Mouse (Mus musculus) right cerebral cortex, adult 2 months (tissue): ENCODE measurements around the gene Lrrc8a.
A peak's percentile ranks its signal among the peaks of the same experiment; 100 is the strongest.

Experiments
- DNase-seq, 2 experiments: peaks; one replicate each; pipeline ENCODE4 v3.0.0; 2021 to 2022; ENCODE audit warnings: low spot score in 2 of 2

The Lrrc8a gene

DNA sequence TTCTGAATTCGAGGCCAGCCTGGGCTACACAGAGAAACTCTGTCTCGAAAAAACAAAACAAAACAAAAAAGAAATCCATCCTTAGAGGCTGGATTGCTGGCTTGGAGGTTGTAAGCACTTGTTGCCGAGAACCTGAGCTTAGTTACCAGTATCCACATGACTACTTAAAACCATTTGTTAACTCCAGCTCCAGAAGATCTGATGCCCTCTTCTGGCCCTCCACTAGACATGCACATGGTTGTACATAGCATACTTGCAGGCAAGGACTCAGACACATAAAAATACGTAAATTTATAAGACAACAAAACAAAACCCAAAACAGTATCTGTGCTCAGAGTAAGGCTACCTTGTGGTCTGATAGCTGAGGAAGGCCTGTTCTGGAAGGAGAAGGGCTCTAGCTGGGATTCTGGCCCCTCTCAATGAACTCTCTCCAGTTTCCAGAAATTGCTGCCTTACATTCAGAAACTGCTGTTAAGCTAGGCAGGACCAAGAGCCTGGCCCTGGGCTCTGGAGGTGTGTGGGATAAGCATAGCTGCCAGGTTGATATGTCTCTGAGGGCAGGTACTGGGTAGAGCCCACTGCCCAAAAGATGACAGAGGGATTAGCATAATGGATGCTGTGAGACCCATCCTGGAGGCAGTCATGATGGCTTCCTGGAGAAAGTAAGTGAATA, 23.7 kb downstream of the Lrrc8a start:
- DNase-seq = no peak

- DNase-seq = no peak
Measured at GRCm38 (mm10) chr2:30261921-30262839, 24.7 kb downstream of the Lrrc8a start.

- peak in 1 of 2 experiments; percentile 35 for DNase-seq
Measured at GRCm38 (mm10) chr2:30262840-30263441, 25.4 kb downstream of the Lrrc8a start.

DNA sequence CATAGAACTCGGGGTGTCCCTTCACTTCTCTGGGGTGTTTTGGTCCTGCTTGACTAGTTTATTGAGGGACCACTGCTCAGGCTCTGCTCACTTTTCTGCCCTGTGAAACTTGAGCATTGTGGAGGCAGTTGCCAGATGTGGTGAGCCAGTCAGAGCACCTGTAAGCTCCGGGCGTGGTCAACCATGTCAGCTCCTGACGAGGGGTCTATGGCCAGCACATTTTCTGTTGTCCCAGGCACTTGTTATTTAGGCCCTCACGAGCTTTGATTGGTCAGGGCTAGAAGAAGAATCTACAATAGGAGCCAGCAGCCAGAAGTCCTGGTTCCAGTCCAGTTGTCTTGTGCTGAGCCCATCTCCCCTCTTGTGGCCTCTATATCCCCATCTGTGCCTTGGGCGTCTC, 26.3 kb downstream of the Lrrc8a start:
- no peak for DNase-seq

DNA sequence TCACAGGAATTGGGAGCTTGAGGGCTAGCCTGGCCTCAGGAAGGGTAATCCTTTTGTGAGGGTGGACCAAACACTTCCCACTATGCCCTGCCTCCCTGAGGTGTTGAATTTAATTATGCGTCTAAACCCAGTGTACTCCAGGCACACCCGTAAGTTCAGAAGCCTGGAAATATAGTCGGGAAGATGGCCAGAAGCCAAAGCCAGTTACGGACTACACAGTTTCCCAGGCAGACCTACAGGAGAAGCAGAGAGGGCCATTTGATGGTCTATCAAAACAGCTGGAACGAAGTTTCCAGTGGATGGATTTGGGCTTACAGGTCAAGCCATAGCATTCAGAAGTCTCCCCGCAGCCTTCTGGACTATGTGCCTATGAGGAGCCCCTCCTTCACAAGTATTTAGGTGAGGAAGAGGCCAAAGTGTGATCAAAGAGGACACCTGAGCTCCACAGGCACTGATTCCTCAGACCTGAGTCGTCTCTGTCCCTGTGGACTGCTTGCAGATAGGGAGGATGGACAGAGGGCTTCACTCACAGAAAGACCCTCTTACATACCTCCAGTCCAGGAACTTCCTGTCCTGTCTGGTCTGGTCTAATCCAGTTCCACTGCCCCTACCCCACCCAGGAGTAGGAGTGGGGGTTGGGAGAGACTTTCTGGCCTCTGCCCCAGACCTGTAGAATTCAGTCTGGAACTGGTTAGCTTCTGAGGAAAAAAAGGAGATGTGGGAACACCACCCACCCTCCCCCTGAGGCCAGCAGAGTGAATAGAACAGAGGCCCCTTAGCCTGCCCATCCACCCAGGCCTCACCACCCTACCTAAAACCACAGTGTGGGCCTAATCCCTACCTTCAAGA, 27.4 kb downstream of the Lrrc8a start:
- no peak for DNase-seq

- peak; percentile 40 to 57 for DNase-seq
Measured at GRCm38 (mm10) chr2:30265767-30266253, 28.3 kb downstream of the Lrrc8a start, which contains the start of gene Phyhd1. Gene Phyhd1 (plus strand): TSS chr2:30266203.

DNA sequence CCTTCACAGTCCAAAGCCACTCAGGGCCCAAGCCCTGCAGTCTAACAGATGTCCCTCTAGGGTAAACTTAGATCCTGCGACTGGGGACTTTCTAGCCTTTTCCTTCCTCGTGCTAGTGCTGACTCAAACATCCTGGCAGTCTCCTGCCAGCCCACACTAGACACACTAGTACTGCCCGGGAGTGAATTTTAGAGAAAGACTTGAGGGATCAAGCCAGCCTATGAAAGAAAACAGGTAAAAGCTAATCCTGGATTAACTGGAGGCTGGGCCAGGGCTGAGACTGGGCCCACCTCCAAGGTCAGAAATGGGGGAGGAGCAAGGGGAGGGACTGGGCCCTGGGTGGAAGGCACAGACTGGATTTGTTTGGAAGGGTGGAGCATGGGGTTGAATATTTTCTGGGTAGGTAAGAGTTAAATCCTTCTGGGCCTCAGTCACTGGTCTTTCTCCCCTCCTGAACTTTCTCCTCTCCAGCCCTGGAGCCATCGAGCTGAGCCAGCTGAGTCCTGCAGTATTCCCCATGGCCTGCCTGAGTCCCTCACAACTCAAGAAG, 29.0 kb downstream of the Lrrc8a start:
- peak in 1 of 2 experiments; percentile 46 for DNase-seq

DNA sequence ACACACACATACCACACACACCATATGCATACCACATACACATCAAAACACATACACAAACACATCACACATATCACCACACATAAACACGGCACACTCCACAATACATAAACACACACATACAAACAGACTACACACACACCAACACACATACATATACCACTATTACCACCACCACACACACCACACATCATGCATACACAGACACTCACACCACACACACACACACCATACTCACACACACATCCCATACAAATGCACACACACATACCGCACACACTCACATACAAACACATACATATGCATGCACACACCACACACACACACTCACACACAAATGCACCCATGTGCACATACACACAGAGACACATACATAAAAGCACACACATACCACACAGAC, 30.0 kb downstream of the Lrrc8a start:
- DNase-seq = no peak

GRCm38 (mm10) chr2:30268371-30268770, 30.9 kb downstream of the Lrrc8a start:
- no peak for DNase-seq

DNA sequence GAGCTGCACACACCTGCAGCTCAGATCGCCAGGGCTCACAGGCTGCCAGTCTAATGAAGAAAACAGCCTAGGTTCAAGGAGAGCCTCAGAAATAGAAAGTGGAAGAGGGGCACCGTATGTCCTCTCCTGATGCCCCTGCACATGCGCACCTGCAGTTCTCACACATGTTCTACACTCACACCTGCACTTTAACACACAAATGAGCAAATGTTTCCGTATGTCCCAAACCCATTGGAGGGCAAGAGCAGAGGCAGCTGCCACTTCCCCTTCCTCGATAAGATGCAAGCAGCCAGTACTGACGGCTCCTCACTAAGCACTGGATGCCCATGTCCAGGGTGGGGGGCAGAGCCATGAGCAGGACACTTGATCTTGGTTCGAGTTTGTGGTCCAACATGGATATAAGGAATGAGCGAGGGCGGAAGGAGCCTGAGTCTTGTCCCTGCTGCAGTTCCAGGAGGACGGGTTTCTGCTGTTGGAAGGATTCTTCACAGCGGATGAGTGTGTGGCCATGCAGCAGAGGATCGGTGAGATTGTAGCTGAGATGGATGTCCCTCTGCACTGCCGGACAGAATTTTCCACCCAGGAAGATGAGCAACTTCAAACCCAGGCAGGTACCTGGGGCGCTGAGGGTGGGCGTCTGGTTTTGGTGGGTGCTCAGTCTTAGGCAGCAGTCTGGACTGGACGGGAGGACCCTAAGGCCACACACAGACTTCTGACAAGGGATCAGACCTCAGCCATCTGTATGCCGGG, 31.9 kb downstream of the Lrrc8a start:
- no peak for DNase-seq

DNA sequence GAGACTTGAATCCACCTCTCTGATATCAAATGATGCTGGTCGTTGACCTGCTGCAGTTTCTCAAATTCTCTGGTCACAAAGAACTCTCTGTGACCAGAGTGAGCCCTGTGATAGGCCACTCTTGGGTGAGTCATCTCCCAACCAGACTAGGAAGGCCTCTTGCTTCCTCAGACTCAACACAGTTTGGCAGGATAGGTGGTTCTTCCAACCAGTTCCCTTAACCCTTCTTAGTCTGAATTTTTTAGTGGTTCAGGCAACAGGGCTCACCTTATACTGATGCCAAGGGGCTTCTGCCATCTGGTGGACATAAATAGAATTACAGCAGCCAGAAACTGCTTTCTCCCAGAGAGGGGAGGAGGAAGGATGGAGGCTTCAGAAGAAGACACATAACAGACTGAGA, 32.6 kb downstream of the Lrrc8a start:
- peak; percentile 64 to 78 for DNase-seq

DNA sequence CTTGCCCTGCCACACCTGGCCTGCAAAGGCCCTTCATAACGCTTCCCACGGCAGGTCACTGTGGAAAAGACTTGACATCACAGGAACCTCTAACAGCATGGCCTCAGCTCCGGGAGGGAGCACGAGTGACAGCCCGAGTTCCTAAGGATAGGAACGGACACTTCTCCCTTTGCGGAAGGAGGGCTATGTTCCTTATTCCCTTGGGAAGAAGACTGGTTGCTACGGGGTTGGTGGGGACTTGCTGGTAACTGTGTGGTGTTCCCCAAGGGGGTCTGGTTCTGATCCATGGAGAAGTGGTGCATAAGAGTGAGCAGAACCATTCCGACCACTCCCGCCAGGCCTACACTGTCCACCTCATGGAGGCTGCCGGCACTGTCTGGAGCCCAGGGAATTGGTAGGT, 43.2 kb downstream of the Lrrc8a start, which contains the start of gene Gm28038:
TSS of gene Gm28038 (plus strand) at position 301 of the 400 bp plus-strand sequence.
- no peak for DNase-seq

DNA sequence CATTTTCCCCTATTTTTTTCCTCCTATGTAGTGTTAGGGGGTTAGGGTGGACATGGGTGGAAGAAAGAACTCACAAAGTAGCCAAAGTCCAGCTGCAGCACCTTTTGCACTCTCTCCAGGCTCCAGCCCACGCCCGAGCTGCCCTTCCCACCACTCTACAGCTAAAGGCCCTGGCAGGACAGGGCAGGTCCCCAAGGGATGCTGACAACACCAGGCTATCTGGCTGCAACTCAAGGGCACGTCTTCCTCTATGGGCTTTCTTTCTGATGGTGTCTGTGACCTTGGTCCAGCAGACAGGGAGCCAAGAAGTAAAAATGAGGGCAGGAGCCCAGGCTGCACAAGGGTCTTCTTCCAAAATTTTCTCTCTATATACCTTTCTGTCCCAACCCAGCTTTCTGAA, 44.1 kb downstream of the Lrrc8a start:
- no peak for DNase-seq

DNA sequence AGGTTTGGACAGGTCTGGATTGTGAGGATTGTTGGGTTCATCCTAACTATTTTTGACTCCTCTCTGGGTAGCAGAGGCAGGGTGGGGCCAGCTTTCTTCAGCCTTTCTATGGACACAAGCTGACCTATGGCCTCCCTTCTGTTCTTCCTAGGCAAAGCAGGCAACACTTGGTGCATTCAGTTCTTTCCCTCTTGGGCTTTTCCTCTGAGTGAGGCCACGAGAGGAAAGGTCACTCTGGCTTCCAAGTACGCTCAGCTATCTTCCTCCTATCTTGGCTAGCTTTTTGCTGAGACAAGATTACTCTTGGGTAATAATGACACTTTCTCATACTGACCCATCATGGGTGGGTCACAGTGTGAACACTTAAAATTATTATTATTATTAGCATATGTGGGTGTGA, 45.7 kb downstream of the Lrrc8a start:
- DNase-seq = no peak

- no peak for DNase-seq
Measured at GRCm38 (mm10) chr2:30285004-30285403, 47.5 kb downstream of the Lrrc8a start.

- peak; percentile 24 to 27 for DNase-seq
Measured at GRCm38 (mm10) chr2:30285416-30286181, 48.1 kb downstream of the Lrrc8a start.

- peak; percentile 95 to 97 for DNase-seq
Measured at GRCm38 (mm10) chr2:30286192-30287026, 48.9 kb downstream of the Lrrc8a start, which contains the start of the genes Dolk and Nup188. Gene Dolk (minus strand): TSS chr2:30286334. Gene Nup188 (plus strand): TSS chr2:30286397.

GRCm38 (mm10) chr2:30287027-30287373, 49.5 kb downstream of the Lrrc8a start:
- peak in 1 of 2 experiments; percentile 24 for DNase-seq
